Mouse (Mus musculus) testis, adult 2 months (tissue): Measurements from ENCODE around the gene Zbtb8a. TPM values are rescaled to one million over a fixed set of nuclear protein-coding genes. Genes with fewer than 3 reads are reported as not detected.
"Not testable (repeated sequence)": the region's sequence is repeated elsewhere in the genome, so short reads cannot be mapped to it uniquely, and the experiment has no call there.

Experiments used
- H3K27ac ChIP-seq: fragments of 200-500 bp; 2 replicates; pipeline ENCODE4 v1.5.1; 2012; ENCODE audit warnings: low read depth, low read length; ENCODE audit not compliant: control insufficient read depth, insufficient read depth
- H3K27me3 ChIP-seq: fragments of 200-500 bp; 2 replicates; pipeline ENCODE4 v1.6.1; 2012; ENCODE audit warnings: mild to moderate bottlenecking, low read length, moderate library complexity; ENCODE audit not compliant: control insufficient read depth, insufficient read depth
- H3K36me3 ChIP-seq: fragments of 200-500 bp; 2 replicates; pipeline ENCODE4 v1.6.1; 2012; ENCODE audit warnings: mild to moderate bottlenecking, low read length; ENCODE audit not compliant: control insufficient read depth, insufficient read depth
- H3K4me1 ChIP-seq: fragments of 200-500 bp; 2 replicates; pipeline ENCODE4 v1.6.1; 2012; ENCODE audit warnings: low read length; ENCODE audit not compliant: control insufficient read depth, insufficient read depth
- H3K4me3 ChIP-seq: fragments of 200-500 bp; 2 replicates; pipeline ENCODE4 v1.5.1; 2012; ENCODE audit warnings: low read depth, mild to moderate bottlenecking, low read length, moderate library complexity, mixed read lengths; ENCODE audit not compliant: control insufficient read depth
- CTCF ChIP-seq: fragments of 200-500 bp; IDR thresholded peaks from 2 replicates; pipeline ENCODE4 v1.5.1; 2012; ENCODE audit warnings: low read depth, mild to moderate bottlenecking, inconsistent platforms, low read length, moderate library complexity; ENCODE audit not compliant: control insufficient read depth, insufficient read depth, insufficient replicate concordance
- POLR2A ChIP-seq: fragments of 200-500 bp; IDR thresholded peaks from 2 replicates; pipeline ENCODE4 v1.6.1; 2012; ENCODE audit warnings: low read depth, mild to moderate bottlenecking, inconsistent platforms, low read length, moderate library complexity; ENCODE audit not compliant: control insufficient read depth
- polyA plus RNA-seq: library from polyadenylated mRNA; depleted of rRNA; stranded (reverse); fragments of >200 nt; gene quantifications from 2 replicates; pipeline ENCODE4 v1.2.3, GENCODE M21; 2012; rRNA removed

Zbtb8a gene
- polyA plus RNA-seq = 4.6 and 5.6 TPM in 2 replicates

GRCm38 (mm10) chr4:129377601-129378390 lies at the start of gene Zbtb8a:
Zbtb8a (minus strand) TSS chr4:129378116.
- TF ChIP-seq CTCF = no peak
- no peak for TF ChIP-seq POLR2A
- Histone ChIP-seq H3K36me3 (no peaks in the 10 kb centered on the region), H3K27me3 (no peaks in the 10 kb centered on the region), H3K4me3 (peak within 1 kb of the TSS; percentile 93), H3K27ac (peak within 1 kb of the TSS; percentile 76), H3K4me1 (peaks cover 20% of the 10 kb centered on the region)

GRCm38 (mm10) chr4:129418321-129418720 lies 40.4 kb upstream of the Zbtb8a start:
- peaks cover 3% of the 10 kb centered on the region for H3K4me1 ChIP-seq
- no peaks in the 10 kb centered on the region for H3K36me3 ChIP-seq
- H3K27me3 ChIP-seq = no peaks in the 10 kb centered on the region
- H3K27ac ChIP-seq = no peak overlapping the region
- no peak overlapping the region for H3K4me3 ChIP-seq
- no peak for TF ChIP-seq POLR2A
- no peak for TF ChIP-seq CTCF

- Histone ChIP-seq H3K4me3 (no peak overlapping the region), H3K36me3 (no peaks in the 10 kb centered on the region), H3K27ac (no peak overlapping the region), H3K4me1 (peaks cover 3% of the 10 kb centered on the region), H3K27me3 (no peaks in the 10 kb centered on the region)
- TF ChIP-seq POLR2A (no peak), CTCF (no peak)
These were observed 38.6 kb upstream of the Zbtb8a start for GRCm38 (mm10) chr4:129416478-129416877.

GRCm38 (mm10) chr4:129415892-129416291 lies 38.0 kb upstream of the Zbtb8a start:
- H3K4me1 ChIP-seq = peaks cover 3% of the 10 kb centered on the region
- H3K36me3 ChIP-seq = no peaks in the 10 kb centered on the region
- no peak overlapping the region for H3K4me3 ChIP-seq
- TF ChIP-seq CTCF (peak; percentile 38; the same call in 1 of the 2 replicates), POLR2A (no peak)
- H3K27ac ChIP-seq = no peak overlapping the region
- no peaks in the 10 kb centered on the region for H3K27me3 ChIP-seq

- Histone ChIP-seq H3K27ac (no peak overlapping the region), H3K4me3 (no peak overlapping the region), H3K36me3 (no peaks in the 10 kb centered on the region), H3K4me1 (peaks cover under 1% of the 10 kb centered on the region), H3K27me3 (no peaks in the 10 kb centered on the region)
- no peak for TF ChIP-seq CTCF
- TF ChIP-seq POLR2A = no peak
These were observed 33.1 kb upstream of the Zbtb8a start for GRCm38 (mm10) chr4:129410991-129411390.

GRCm38 (mm10) chr4:129410532-129410931 lies 32.6 kb upstream of the Zbtb8a start:
- H3K27me3 ChIP-seq, H3K4me3 ChIP-seq, H3K36me3 ChIP-seq, H3K27ac ChIP-seq, H3K4me1 ChIP-seq: not testable (repeated sequence)

- H3K4me1 ChIP-seq = peaks cover 2% of the 10 kb centered on the region
- TF ChIP-seq POLR2A (no peak), CTCF (no peak; the same call in 1 of the 2 replicates)
- H3K27me3 ChIP-seq = no peaks in the 10 kb centered on the region
- no peak overlapping the region for H3K27ac ChIP-seq
- peak overlapping the region; percentile 35 for H3K4me3 ChIP-seq
- no peaks in the 10 kb centered on the region for H3K36me3 ChIP-seq
These were observed 28.5 kb upstream of the Zbtb8a start for GRCm38 (mm10) chr4:129406447-129406846.
